Mouse (Mus musculus) bone marrow, adult 2 months (tissue): ENCODE data around the gene Uxs1.

ENCODE experiments used
- CTCF ChIP-seq: fragments of 200-500 bp; IDR thresholded peaks from 2 replicates; pipeline ENCODE4 v1.5.1; 2011; ENCODE audit warnings: low read length, control low read depth; ENCODE audit not compliant: control insufficient read depth, insufficient read depth
- POLR2A ChIP-seq: fragments of 200-500 bp; IDR thresholded peaks from 2 replicates; pipeline ENCODE4 v1.6.1; 2011; ENCODE audit warnings: low read depth, mild to moderate bottlenecking, control low read depth, low read length, borderline replicate concordance; ENCODE audit not compliant: control insufficient read depth

GRCm38 (mm10) chr1:43764481-43764880, 63.1 kb downstream of the Uxs1 start:
- TF ChIP-seq CTCF (no peak), POLR2A (no peak)
